Mouse (Mus musculus): ENCODE measurements at regions not wholly inside any gene's neighbourhood (a gene's known extent, or its start where the extent isn't known, plus 50 kb on each side); places are given as distances from the start of the nearest gene placed in this dataset.
A peak's percentile ranks its signal among the peaks of the same experiment; 100 is the strongest.
"Not testable (repeated sequence)": the region's sequence is repeated elsewhere in the genome, so short reads cannot be mapped to it uniquely, and the experiment has no call there.

- no peak for DNase-seq (ENCODE audit: low read depth)
Observed at GRCm38 (mm10) chr17:47271979-47272677, 96.6 kb upstream of the Mrps10 start.

- peak; percentile 38 for DNase-seq (ENCODE audit: low read depth)
Observed at GRCm38 (mm10) chr17:47269053-47269891, 99.4 kb upstream of the Mrps10 start.

GRCm38 (mm10) chr17:47267843-47268242 lies 100.8 kb upstream of the Mrps10 start:
- DNase-seq (ENCODE audit: low read depth) = peak; percentile 19

DNA sequence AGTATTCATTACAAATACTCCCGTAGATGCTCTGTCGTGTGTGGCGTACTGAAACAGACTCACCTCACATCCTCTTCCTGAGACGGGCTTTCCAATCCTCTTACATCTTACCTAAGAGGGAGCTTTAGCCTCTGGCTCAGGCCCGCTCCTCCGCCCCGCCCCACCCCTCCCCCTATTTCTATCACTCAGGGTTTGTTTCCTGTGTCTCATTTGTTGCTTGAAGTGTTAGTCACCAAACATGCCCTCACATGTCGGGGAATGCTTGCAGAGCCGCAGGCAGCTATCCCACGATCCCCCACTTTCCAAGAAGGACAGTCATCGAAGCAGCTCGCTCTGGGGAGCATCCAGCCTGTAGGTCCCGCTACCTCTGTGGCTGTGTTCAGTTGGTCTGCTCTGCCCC lies 101.6 kb upstream of the Mrps10 start:
- DNase-seq (ENCODE audit: low read depth) = peak; percentile 20

- DNase-seq (ENCODE audit: low read depth) = no peak
Observed at GRCm38 (mm10) chr17:47266335-47266734, 102.4 kb upstream of the Mrps10 start.

DNA sequence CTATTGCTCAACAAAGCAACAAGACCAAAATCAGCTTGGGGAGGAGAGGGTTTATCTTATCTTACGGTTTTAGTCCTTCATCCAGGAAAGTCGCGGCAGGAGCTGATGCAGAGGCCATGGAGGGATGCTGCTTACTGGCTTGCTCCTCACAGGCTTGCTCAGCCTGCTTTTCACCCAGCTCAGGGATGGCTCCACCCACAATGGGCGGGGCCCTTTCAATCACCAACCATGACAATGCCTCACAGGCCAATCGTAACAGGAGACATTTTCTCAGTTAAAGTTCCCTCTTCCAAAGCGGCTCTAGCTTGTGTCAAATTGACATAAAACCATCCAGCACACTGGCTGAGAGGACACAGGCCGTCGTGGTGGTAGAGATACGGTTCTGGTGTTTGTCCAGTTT lies 105.7 kb upstream of the Mrps10 start:
- no peak for DNase-seq (ENCODE audit: low read depth)

DNA sequence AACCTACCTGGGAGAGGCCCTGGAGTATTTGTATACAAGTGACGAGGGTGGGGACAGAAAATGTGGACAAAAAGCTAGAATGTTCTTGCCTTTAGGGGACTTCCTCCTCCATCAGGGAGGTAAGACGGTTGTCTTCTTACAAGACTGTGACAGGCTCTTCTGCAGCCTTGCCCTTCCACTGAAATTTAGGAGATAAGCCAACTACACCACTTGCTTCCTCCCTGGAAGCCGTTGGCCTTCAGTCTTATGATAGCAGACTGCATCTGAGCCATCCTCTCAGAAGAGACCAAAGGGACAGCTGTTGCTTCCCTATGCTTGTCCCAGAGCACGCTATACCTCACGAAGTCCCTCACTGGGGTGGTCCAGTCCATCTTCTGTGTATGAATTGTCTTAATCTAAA lies 106.5 kb upstream of the Mrps10 start:
- no peak for DNase-seq (ENCODE audit: low read depth)

DNA sequence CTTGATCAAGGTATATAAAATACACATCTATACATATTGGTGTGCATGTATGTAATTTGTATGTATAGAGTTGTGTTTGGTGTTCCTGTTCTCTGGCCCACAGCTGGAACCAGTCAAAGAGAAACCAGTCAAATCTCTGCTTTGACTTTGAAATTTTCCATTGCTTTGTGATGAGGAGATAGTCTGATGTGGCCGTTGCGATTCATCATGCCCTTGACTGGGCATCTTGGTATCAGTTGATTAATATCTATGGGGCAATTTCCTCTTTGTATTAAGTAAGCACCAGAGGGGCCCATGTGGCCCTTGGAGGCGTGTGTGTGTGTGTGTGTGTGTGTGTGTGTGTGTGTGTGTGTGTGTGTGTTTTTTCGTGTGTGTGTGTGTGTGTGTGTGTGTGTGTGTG lies 107.7 kb upstream of the Mrps10 start:
- no peak for DNase-seq (ENCODE audit: low read depth)

DNA sequence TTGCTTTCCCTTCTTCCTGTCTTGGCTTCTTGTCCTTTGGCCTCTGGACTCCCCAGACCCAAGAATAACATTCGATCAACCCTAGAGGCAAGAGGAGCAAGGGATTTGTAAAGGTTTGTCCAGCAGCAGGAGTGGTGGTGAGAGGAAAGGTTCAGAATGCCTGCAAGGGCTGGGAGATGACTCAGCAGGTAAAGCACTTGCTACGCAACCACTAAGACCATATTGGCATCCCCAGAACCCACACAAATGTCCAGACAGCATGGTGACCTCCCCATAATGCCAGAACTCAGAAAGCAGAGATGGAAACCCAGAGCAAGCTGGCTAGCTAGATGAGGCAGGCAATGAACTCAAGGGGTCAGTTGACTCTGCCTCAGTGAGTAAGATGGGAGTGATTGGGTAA lies 110.4 kb upstream of the Mrps10 start:
- DNase-seq (ENCODE audit: low read depth) = no peak

DNA sequence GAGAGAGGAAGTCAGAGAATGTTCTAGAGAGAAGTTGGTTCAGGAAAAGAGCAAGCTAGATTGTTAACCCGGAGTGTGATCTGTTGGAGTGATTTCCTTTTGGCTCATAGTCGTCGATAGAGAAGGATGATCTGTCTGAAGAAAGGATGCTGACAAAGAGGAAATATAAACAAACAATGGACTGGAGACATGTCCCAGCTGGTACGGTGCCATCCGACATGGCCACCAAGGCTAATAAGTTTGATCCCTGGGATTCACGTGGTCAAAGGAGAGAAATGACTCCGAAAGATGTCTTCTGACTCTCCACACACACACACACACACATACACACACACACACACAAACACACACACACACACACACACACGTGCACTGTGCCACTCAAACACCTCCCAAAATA lies 113.5 kb upstream of the Mrps10 start:
- no peak for DNase-seq (ENCODE audit: low read depth)

DNA sequence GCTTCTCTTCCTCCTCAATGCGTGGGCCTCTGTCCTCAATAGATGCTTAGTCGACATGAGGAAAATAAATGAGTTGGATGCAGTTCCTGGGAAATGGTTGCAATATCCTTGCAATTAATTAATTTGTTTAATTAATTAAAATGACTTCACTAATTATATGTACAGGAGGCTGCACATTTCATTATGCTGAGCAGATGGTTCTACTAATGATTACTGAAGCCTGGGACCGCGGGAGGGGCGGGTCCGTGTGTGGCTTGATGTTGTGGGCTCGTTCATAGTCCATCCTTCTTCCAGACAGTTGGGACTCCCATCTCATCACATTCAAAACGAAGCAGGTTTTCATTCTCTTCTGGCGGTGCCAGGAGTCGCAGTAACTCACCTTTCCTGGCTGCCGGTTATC lies 114.7 kb upstream of the Mrps10 start:
- no peak for DNase-seq (ENCODE audit: low read depth)

DNA sequence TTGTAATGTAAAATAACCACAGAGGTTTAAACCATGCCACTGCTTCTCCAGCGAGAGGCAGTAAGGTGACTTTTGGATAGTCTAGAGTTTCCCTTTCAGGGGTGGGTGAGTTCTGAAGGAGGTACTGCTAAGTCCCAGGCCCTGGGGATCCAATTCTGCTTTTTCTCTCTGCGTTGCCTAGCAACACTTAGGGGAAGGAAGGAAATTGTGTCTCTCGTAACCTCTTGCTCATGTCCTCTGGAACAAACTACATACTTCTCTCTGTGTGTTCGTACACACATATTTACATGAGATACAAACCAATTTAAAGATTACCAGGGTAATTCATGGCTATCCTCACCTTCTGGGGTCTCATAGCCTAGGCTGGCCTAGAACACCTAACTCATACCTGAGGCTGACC lies 118.7 kb upstream of the Mrps10 start:
- DNase-seq (ENCODE audit: low read depth) = no peak

- no peak for DNase-seq (ENCODE audit: low read depth)
Observed at GRCm38 (mm10) chr17:47249176-47249575, 119.5 kb upstream of the Mrps10 start.

DNA sequence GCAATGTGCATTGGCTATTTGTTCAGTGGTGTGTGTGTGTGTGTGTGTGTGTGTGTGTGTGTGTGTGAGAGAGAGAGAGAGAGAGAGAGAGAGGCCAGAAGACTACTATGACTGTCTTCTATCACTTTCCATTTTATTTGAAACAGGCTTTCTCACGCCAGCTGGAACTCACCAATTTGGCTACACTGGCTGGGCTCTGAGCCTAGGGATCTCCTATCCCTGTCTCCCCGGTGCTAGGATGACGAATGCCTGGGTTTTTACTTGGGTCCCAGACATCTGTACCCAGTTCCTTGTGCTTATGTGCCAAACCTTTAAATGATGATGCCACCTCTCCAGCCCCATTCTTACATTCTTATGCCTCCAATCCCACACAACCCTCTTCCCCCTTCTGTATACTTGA lies 120.6 kb upstream of the Mrps10 start:
- no peak for DNase-seq (ENCODE audit: low read depth)

DNA sequence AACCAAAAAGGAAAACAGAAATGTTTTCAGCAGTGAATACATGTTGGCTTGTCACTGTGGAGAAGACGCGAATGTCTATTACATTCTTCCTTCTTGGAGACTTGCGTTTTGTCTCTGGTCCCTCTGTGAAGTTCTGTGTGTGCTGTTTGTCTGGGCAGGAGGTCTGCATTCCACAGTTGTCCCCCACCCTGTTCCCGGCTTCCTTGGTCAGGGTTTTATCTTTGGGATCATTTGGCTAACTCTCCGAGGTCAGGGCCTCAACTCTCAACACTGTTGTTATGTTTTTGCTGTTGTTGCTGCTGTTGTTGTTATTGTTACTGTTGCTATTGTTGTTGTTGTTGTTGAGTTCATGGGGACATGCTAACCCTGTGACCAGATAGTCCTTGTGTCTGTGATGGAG lies 121.2 kb upstream of the Mrps10 start:
- DNase-seq (ENCODE audit: low read depth) = no peak

DNA sequence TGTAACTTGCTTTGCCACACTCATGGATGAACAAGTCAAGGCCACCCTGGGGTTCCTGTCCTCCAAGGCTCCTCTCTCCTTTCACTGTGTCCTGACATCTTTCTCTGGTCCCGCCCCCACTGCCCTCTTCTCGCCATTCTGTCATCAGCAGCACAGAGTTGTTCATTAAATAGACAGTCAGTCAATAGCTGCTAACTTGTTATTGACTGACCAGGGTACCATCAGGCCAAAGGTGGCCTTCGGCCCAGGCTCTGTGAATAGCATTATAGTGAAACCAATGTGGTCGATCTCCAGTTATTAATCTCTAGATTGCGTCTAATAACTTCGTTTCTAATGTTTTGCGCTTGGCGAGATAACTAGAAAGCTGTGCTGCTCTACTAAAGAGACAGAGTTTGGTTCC lies 122.1 kb upstream of the Mrps10 start:
- no peak for DNase-seq (ENCODE audit: low read depth)

- no peak for DNase-seq (ENCODE audit: low read depth)
Observed at GRCm38 (mm10) chr17:47245635-47246034, 123.1 kb upstream of the Mrps10 start.

- DNase-seq (ENCODE audit: low read depth) = no peak
Observed at GRCm38 (mm10) chr17:47239086-47239485, 129.6 kb upstream of the Mrps10 start.

DNA sequence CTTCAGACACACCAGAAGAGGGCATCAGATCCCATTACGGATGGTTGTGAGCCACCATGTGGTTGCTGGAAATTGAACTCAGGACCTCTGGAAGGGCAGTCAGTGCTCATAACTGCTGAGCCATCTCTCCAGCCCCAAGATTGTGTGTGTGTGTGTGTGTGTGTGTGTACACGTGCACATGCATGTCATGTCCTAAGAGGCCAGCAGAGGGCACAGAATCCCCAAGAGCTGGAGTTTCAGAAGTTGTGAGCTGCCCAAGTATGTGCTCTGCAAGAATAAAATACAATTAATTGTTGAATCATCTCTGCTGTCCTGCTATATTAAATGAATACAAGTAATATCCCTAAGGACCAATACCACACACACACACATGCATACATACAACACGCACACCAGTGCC lies 130.8 kb upstream of the Mrps10 start:
- not testable (repeated sequence) for DNase-seq (ENCODE audit: low read depth)

DNA sequence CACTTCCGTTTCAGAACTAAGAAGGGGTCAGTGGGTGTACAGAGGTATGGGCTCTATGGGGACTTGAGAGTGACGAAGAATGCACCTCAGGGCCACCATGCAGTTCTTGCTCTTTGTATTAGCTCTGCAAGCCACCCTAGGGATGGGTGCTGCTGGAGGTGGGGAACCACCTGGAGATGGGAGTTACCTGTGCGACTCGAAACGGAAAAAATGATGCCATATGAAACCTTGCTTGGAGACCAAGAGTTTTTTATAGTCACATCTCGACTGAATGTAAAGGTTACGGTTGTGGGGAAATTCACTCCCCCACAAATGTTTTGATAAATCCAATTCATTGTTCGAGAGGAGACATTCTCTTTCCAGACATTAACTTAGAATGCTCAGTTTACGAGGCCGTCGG lies 134.3 kb upstream of the Mrps10 start:
- DNase-seq (ENCODE audit: low read depth) = no peak

DNA sequence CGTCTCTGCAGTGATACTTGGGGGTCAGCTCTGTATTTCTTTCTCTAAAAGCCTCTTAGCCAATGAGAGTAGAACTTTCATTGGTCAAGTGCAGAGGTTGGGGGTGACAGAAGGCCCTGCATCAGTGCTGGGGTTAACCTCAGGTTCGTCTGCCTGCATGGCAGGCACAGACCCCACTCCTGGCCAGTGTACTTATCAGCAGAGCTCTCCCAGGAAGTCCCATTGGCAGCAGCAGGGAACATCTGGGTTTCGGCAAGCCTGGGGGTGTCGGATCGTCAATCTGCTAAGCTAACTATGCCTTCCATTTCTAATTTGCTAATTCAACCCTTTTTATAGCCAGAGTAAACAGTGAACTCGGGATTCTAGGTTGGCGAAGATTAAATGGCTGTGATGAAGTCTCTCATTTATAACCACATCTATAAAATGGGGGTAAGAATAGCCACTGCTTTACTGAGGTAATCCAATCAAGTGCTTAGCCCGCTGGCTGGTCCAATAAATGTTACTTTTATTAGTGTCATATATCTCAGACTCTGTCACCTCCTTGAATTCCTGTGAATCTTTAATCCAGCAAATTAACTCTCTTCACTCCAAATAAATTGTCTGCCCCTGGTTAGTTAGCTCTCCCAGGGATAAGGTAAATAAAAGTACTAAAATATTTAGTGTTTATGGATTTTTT lies 135.5 kb upstream of the Mrps10 start:
- no peak for DNase-seq (ENCODE audit: low read depth)

- DNase-seq (ENCODE audit: low read depth) = peak; percentile 31
Observed at GRCm38 (mm10) chr17:47230715-47231114, 138.0 kb upstream of the Mrps10 start.

- DNase-seq (ENCODE audit: low read depth) = no peak
Observed at GRCm38 (mm10) chr17:47226391-47226790, 142.3 kb upstream of the Mrps10 start.

All from naive thymus-derived CD4-positive, alpha-beta T cell, adult 2 months (primary cell).